Mouse (Mus musculus) stomach, embryonic 15.5 days (tissue): ENCODE measurements at regions not wholly inside any gene's neighbourhood (a gene's known extent, or its start where the extent isn't known, plus 50 kb on each side); places are given as distances from the start of the nearest gene placed in this dataset.

Source experiments
- ATAC-seq: fragments of 200-750 bp; cut with Nextera tagmentation; 2 replicates; pipeline ENCODE4 v1.8.0; 2017; ENCODE audit warnings: low read depth, moderate number of reproducible peaks, moderate TSS enrichment; ENCODE audit not compliant: insufficient read depth, low FRiP score
- H3K27ac ChIP-seq: fragments of 300-500 bp; sonication (generic); 2 replicates; pipeline ENCODE4 v1.5.1; 2015; ENCODE audit warnings: mild to moderate bottlenecking, inconsistent platforms
- H3K27me3 ChIP-seq: fragments of 300-500 bp; sonication (generic); replicated peaks from 2 replicates; pipeline ENCODE4 v1.6.1; 2015; ENCODE audit warnings: inconsistent platforms
- H3K36me3 ChIP-seq: fragments of 300-500 bp; sonication (generic); 2 replicates; pipeline ENCODE4 v1.6.1; 2015; ENCODE audit warnings: inconsistent platforms
- H3K4me1 ChIP-seq: fragments of 300-500 bp; sonication (generic); 2 replicates; pipeline ENCODE4 v1.6.1; 2015; ENCODE audit warnings: inconsistent platforms
- H3K4me2 ChIP-seq: fragments of 300-500 bp; sonication (generic); 2 replicates; pipeline ENCODE4 v1.6.1; 2015; ENCODE audit warnings: mild to moderate bottlenecking, inconsistent platforms
- H3K4me3 ChIP-seq: fragments of 300-500 bp; sonication (generic); replicated peaks from 2 replicates; pipeline ENCODE4 v1.5.1; 2015; ENCODE audit warnings: inconsistent platforms
- H3K9ac ChIP-seq: fragments of 300-500 bp; sonication (generic); 2 replicates; pipeline ENCODE4 v1.6.1; 2015; ENCODE audit warnings: inconsistent platforms
- H3K9me3 ChIP-seq: fragments of 300-500 bp; sonication (generic); 2 replicates; pipeline ENCODE4 v1.6.1; 2016; ENCODE audit warnings: inconsistent platforms
- WGBS: fragments of 180-500 bp; shearing (Covaris S2); methylation state at CpG from one replicate; pipeline ENCODE4 v1.1.7; 2015; 5-methylcytosine and 5-hydroxymethylcytosine counted together

GRCm38 (mm10) chr5:64714221-64714653 is 89.0 kb upstream of the Klf3 start:
- no peak overlapping the region for H3K9ac ChIP-seq
- no peaks in the 10 kb centered on the region for H3K4me1 ChIP-seq
- no peaks in the 10 kb centered on the region for H3K9me3 ChIP-seq
- ATAC-seq, result 0 out of 2 replicates have a peak, but pooled peaks have one; percentile 8
- H3K4me2 ChIP-seq, result no peak overlapping the region
- no peak overlapping the region for H3K27ac ChIP-seq
- H3K4me3 ChIP-seq, result no peak overlapping the region
- no peaks in the 10 kb centered on the region for H3K36me3 ChIP-seq
- WGBS, result 67% methylated on average over 10 of the region's 10 CpGs
- H3K27me3 ChIP-seq, result no peaks in the 10 kb centered on the region

GRCm38 (mm10) chr5:64714710-64715109 is 88.5 kb upstream of the Klf3 start:
- 72% methylated on average over 7 of the region's 7 CpGs for WGBS
- H3K27ac ChIP-seq, result no peak overlapping the region
- ATAC-seq, result peak; percentile 95
- no peaks in the 10 kb centered on the region for H3K36me3 ChIP-seq
- no peaks in the 10 kb centered on the region for H3K4me1 ChIP-seq
- no peaks in the 10 kb centered on the region for H3K9me3 ChIP-seq
- no peak overlapping the region for H3K4me2 ChIP-seq
- H3K4me3 ChIP-seq, result no peak overlapping the region
- no peak overlapping the region for H3K9ac ChIP-seq
- H3K27me3 ChIP-seq, result no peaks in the 10 kb centered on the region

GRCm38 (mm10) chr5:64716551-64716950 is 86.6 kb upstream of the Klf3 start:
- WGBS, result 87% methylated on average over 4 of the region's 4 CpGs
- no peak for ATAC-seq
- Histone ChIP-seq H3K4me2 (no peak overlapping the region), H3K27ac (no peak overlapping the region), H3K4me1 (no peaks in the 10 kb centered on the region), H3K4me3 (no peak overlapping the region), H3K36me3 (no peaks in the 10 kb centered on the region), H3K9me3 (no peaks in the 10 kb centered on the region), H3K27me3 (no peaks in the 10 kb centered on the region), H3K9ac (no peak overlapping the region)

GRCm38 (mm10) chr5:64722211-64722610 is 81.0 kb upstream of the Klf3 start:
- Histone ChIP-seq H3K4me2 (no peak overlapping the region), H3K27ac (no peak overlapping the region), H3K4me1 (no peaks in the 10 kb centered on the region), H3K4me3 (no peak overlapping the region), H3K27me3 (no peaks in the 10 kb centered on the region), H3K9ac (no peak overlapping the region), H3K9me3 (no peaks in the 10 kb centered on the region), H3K36me3 (no peaks in the 10 kb centered on the region)
- ATAC-seq, result no peak

GRCm38 (mm10) chr5:64727847-64728246 is 75.3 kb upstream of the Klf3 start:
- no peaks in the 10 kb centered on the region for H3K27me3 ChIP-seq
- no peak overlapping the region for H3K4me3 ChIP-seq
- H3K4me2 ChIP-seq, result no peak overlapping the region
- H3K4me1 ChIP-seq, result no peaks in the 10 kb centered on the region
- H3K36me3 ChIP-seq, result no peaks in the 10 kb centered on the region
- no peak overlapping the region for H3K27ac ChIP-seq
- H3K9me3 ChIP-seq, result no peaks in the 10 kb centered on the region
- H3K9ac ChIP-seq, result no peak overlapping the region
- ATAC-seq, result no peak
- WGBS, result 75% methylated on average over 2 of the region's 2 CpGs

- H3K4me1 ChIP-seq, result no peaks in the 10 kb centered on the region
- no peak overlapping the region for H3K4me2 ChIP-seq
- no peaks in the 10 kb centered on the region for H3K36me3 ChIP-seq
- no peaks in the 10 kb centered on the region for H3K27me3 ChIP-seq
- H3K9me3 ChIP-seq, result no peaks in the 10 kb centered on the region
- no peak overlapping the region for H3K9ac ChIP-seq
- no peak overlapping the region for H3K4me3 ChIP-seq
- H3K27ac ChIP-seq, result no peak overlapping the region
- no peak for ATAC-seq
- WGBS, result 90% methylated on average over 3 of the region's 3 CpGs
These were observed 70.8 kb upstream of the Klf3 start for GRCm38 (mm10) chr5:64732356-64732755.

- Histone ChIP-seq H3K4me2 (no peak overlapping the region), H3K27ac (no peak overlapping the region), H3K27me3 (no peaks in the 10 kb centered on the region), H3K36me3 (no peaks in the 10 kb centered on the region), H3K9me3 (no peaks in the 10 kb centered on the region), H3K4me1 (peaks cover 25% of the 10 kb centered on the region), H3K9ac (no peak overlapping the region), H3K4me3 (no peak overlapping the region)
- no peak for ATAC-seq
These were observed 66.2 kb upstream of the Klf3 start for GRCm38 (mm10) chr5:64736985-64737384.

GRCm38 (mm10) chr5:64738096-64738780 is 65.0 kb upstream of the Klf3 start:
- H3K4me1 ChIP-seq, result peaks cover 25% of the 10 kb centered on the region
- H3K27ac ChIP-seq, result 0 out of 2 replicates have a peak overlapping the region, but pooled peaks have one; percentile 72
- H3K4me2 ChIP-seq, result peak overlapping the region; percentile 30
- no peak overlapping the region for H3K4me3 ChIP-seq
- no peak overlapping the region for H3K9ac ChIP-seq
- H3K27me3 ChIP-seq, result no peaks in the 10 kb centered on the region
- ATAC-seq, result no peak
- 21% methylated on average over 11 of the region's 11 CpGs for WGBS
- no peaks in the 10 kb centered on the region for H3K36me3 ChIP-seq
- H3K9me3 ChIP-seq, result no peaks in the 10 kb centered on the region

GRCm38 (mm10) chr5:64738781-64739310 is 64.3 kb upstream of the Klf3 start:
- peak overlapping the region; percentile 30 for H3K4me2 ChIP-seq
- no peak overlapping the region for H3K4me3 ChIP-seq
- H3K27ac ChIP-seq, result peak overlapping the region; percentile 72; the same call in 1 of the 2 replicates
- no peak overlapping the region for H3K9ac ChIP-seq
- H3K4me1 ChIP-seq, result peaks cover 25% of the 10 kb centered on the region
- WGBS, result 36% methylated on average over 10 of the region's 10 CpGs
- H3K9me3 ChIP-seq, result no peaks in the 10 kb centered on the region
- no peaks in the 10 kb centered on the region for H3K27me3 ChIP-seq
- no peak for ATAC-seq
- H3K36me3 ChIP-seq, result no peaks in the 10 kb centered on the region

- peak; percentile 72; the same call in 1 of the 2 replicates for ATAC-seq
- H3K4me2 ChIP-seq, result no peak overlapping the region
These were observed 63.6 kb upstream of the Klf3 start for GRCm38 (mm10) chr5:64739311-64740261.

GRCm38 (mm10) chr5:64744041-64744440 is 59.1 kb upstream of the Klf3 start:
- Histone ChIP-seq H3K9ac (no peak overlapping the region), H3K27me3 (no peaks in the 10 kb centered on the region), H3K9me3 (no peaks in the 10 kb centered on the region), H3K27ac (no peak overlapping the region), H3K36me3 (no peaks in the 10 kb centered on the region), H3K4me1 (peaks cover 11% of the 10 kb centered on the region; the same call in 1 of the 2 replicates), H3K4me2 (no peak overlapping the region), H3K4me3 (no peak overlapping the region)
- no peak for ATAC-seq
- 83% methylated on average over 4 of the region's 4 CpGs for WGBS

More at GRCm38 (mm10) chr5:64739311-64740261, 63.6 kb upstream of the Klf3 start:
- peaks cover 25% of the 10 kb centered on the region for H3K4me1 ChIP-seq
- no peak overlapping the region for H3K9ac ChIP-seq
- no peaks in the 10 kb centered on the region for H3K9me3 ChIP-seq
- no peaks in the 10 kb centered on the region for H3K27me3 ChIP-seq
- H3K27ac ChIP-seq, result peak overlapping the region; percentile 72
- no peak overlapping the region for H3K4me3 ChIP-seq
- no peaks in the 10 kb centered on the region for H3K36me3 ChIP-seq
- 15% methylated on average over 15 of the region's 15 CpGs for WGBS

GRCm38 (mm10) chr5:64744455-64744854 is 58.7 kb upstream of the Klf3 start:
- Histone ChIP-seq H3K9me3 (no peaks in the 10 kb centered on the region), H3K4me1 (peaks cover 6% of the 10 kb centered on the region; the same call in 1 of the 2 replicates), H3K27ac (no peak overlapping the region), H3K36me3 (no peaks in the 10 kb centered on the region), H3K4me2 (no peak overlapping the region), H3K9ac (no peak overlapping the region), H3K27me3 (no peaks in the 10 kb centered on the region), H3K4me3 (no peak overlapping the region)
- no peak for ATAC-seq
- WGBS, result 86% methylated on average over 5 of the region's 5 CpGs
